Mouse (Mus musculus) CH12.LX (cell line): Measurements from ENCODE around the gene Gm17332. TPM values are rescaled to one million over a fixed set of nuclear protein-coding genes. Genes with fewer than 3 reads are reported as not detected.

Source experiments
- DNase-seq: peaks from one replicate; pipeline ENCODE4 v3.0.0-alpha.2; 2013; ENCODE audit errors: extremely low read depth
- H3K27ac ChIP-seq: 2 replicates; pipeline ENCODE4 v1.5.1; 2012; ENCODE audit warnings: low read depth, mild to moderate bottlenecking, control low read depth, moderate library complexity; ENCODE audit not compliant: insufficient read depth
- H3K27me3 ChIP-seq: replicated peaks from 2 replicates; pipeline ENCODE3; 2012; ENCODE audit warnings: inconsistent platforms
- H3K36me3 ChIP-seq, 2 experiments: replicated peaks in 1 of 2; 2 replicates each; pipeline versions ENCODE3 to v1.6.1; 2012; ENCODE audit warnings: inconsistent platforms in 1 of 2, low read length in 1 of 2, mild to moderate bottlenecking in 1 of 2, mixed read lengths in 1 of 2, moderate library complexity in 1 of 2; ENCODE audit not compliant: control insufficient read depth in 1 of 2, insufficient read depth in 1 of 2
- H3K4me1 ChIP-seq, 2 experiments: 2 replicates each; pipeline ENCODE4 v1.6.1; 2012; ENCODE audit warnings: inconsistent platforms in 1 of 2, moderate library complexity in 1 of 2; ENCODE audit not compliant: insufficient read depth in 2 of 2, control insufficient read depth in 1 of 2
- H3K4me2 ChIP-seq: 2 replicates; pipeline ENCODE4 v1.6.1; 2012; ENCODE audit warnings: low read depth, mild to moderate bottlenecking, control low read depth; ENCODE audit not compliant: poor library complexity, insufficient read depth, severe bottlenecking
- H3K4me3 ChIP-seq, 3 experiments: fragments of 150-350 bp in 1 of 3; sonication (generic) in 1 of 3; replicated peaks in 1 of 3; 2 replicates each; pipeline versions ENCODE3 to v1.5.1; 2011 to 2012; ENCODE audit warnings: low read depth in 2 of 3, low read length in 2 of 3, mild to moderate bottlenecking in 2 of 3, moderate library complexity in 2 of 3, control low read depth in 1 of 3, improper control_type of control experiment in 1 of 3, inconsistent platforms in 1 of 3, mixed read lengths in 1 of 3; ENCODE audit not compliant: poor library complexity in 1 of 3
- H3K79me2 ChIP-seq: replicated peaks from 2 replicates; pipeline ENCODE4 v1.6.1; 2012; ENCODE audit warnings: mild to moderate bottlenecking, moderate library complexity; ENCODE audit not compliant: control insufficient read depth, poor library complexity, insufficient read depth, severe bottlenecking; ENCODE audit errors: extremely low read depth
- H3K9ac ChIP-seq: 2 replicates; pipeline ENCODE4 v1.6.1; 2012; ENCODE audit warnings: low read depth, mild to moderate bottlenecking, control low read depth, moderate library complexity; ENCODE audit not compliant: insufficient read depth
- H3K9me3 ChIP-seq: replicated peaks from 2 replicates; pipeline ENCODE3; 2012; ENCODE audit warnings: low read length, inconsistent platforms, mixed read lengths
- BHLHE40 ChIP-seq: IDR thresholded peaks from 2 replicates; pipeline ENCODE4 v1.6.1; 2011; ENCODE audit warnings: mild to moderate bottlenecking, low read depth, low read length, improper control_type of control experiment
- CHD1 ChIP-seq: IDR thresholded peaks from 2 replicates; pipeline ENCODE4 v1.6.1; 2012; ENCODE audit warnings: low read depth, low read length, improper control_type of control experiment, inconsistent platforms
- CHD2 ChIP-seq: IDR thresholded peaks from 2 replicates; pipeline ENCODE4 v1.6.1; 2011; ENCODE audit warnings: low read length, improper control_type of control experiment
- E2F4 ChIP-seq: IDR thresholded peaks from 2 replicates; pipeline ENCODE4 v1.6.1; 2011; ENCODE audit warnings: low read depth, low read length, improper control_type of control experiment; ENCODE audit not compliant: insufficient replicate concordance
- ELF1 ChIP-seq: IDR thresholded peaks from 2 replicates; pipeline ENCODE4 v1.6.1; 2014; ENCODE audit warnings: low read depth, mild to moderate bottlenecking, inconsistent platforms, low read length, improper control_type of control experiment
- EP300 ChIP-seq: IDR thresholded peaks from 2 replicates; pipeline ENCODE4 v1.6.1; 2011; ENCODE audit warnings: low read length, improper control_type of control experiment
- ETS1 ChIP-seq: conservative IDR thresholded peaks from 2 replicates; pipeline ENCODE4 v1.6.1; 2012; ENCODE audit warnings: low read depth, mild to moderate bottlenecking, inconsistent platforms, low read length, improper control_type of control experiment, moderate library complexity
- GABPA ChIP-seq: IDR thresholded peaks from 2 replicates; pipeline ENCODE4 v1.6.1; 2012; ENCODE audit warnings: low read depth, low read length, improper control_type of control experiment, inconsistent platforms; ENCODE audit not compliant: insufficient replicate concordance
- HCFC1 ChIP-seq: IDR thresholded peaks from 2 replicates; pipeline ENCODE4 v1.6.1; 2012; ENCODE audit warnings: low read depth, mild to moderate bottlenecking, inconsistent platforms, low read length, improper control_type of control experiment
- IRF4 ChIP-seq: IDR thresholded peaks from 2 replicates; pipeline ENCODE4 v1.6.1; 2014; ENCODE audit warnings: low read depth, mild to moderate bottlenecking, inconsistent platforms, low read length, improper control_type of control experiment
- JUN ChIP-seq: IDR thresholded peaks from 2 replicates; pipeline ENCODE4 v1.6.1; 2011; ENCODE audit warnings: low read depth, mild to moderate bottlenecking, low read length, improper control_type of control experiment, moderate library complexity; ENCODE audit not compliant: insufficient read depth
- KAT2A ChIP-seq: IDR thresholded peaks from 2 replicates; pipeline ENCODE4 v1.6.1; 2012; ENCODE audit warnings: low read length, improper control_type of control experiment, inconsistent platforms; ENCODE audit not compliant: insufficient replicate concordance
- MAFK ChIP-seq: IDR thresholded peaks from 2 replicates; pipeline ENCODE4 v1.6.1; 2011; ENCODE audit warnings: low read length, improper control_type of control experiment; ENCODE audit not compliant: insufficient replicate concordance
- MAX ChIP-seq: IDR thresholded peaks from 2 replicates; pipeline ENCODE4 v1.6.1; 2011; ENCODE audit warnings: low read length, improper control_type of control experiment
- MAZ ChIP-seq: IDR thresholded peaks from 2 replicates; pipeline ENCODE4 v1.6.1; 2012; ENCODE audit warnings: low read depth, mild to moderate bottlenecking, inconsistent platforms, low read length, improper control_type of control experiment, moderate library complexity
- MEF2A ChIP-seq: IDR thresholded peaks from 2 replicates; pipeline ENCODE4 v1.6.1; 2014; ENCODE audit warnings: low read depth, mild to moderate bottlenecking, inconsistent platforms, low read length, improper control_type of control experiment, borderline replicate concordance
- MXI1 ChIP-seq: IDR thresholded peaks from 2 replicates; pipeline ENCODE4 v1.6.1; 2011; ENCODE audit warnings: mild to moderate bottlenecking, low read depth, low read length, improper control_type of control experiment
- POLR2A ChIP-seq: IDR thresholded peaks from 2 replicates; pipeline ENCODE4 v1.6.1; 2011; ENCODE audit warnings: low read depth, mild to moderate bottlenecking, improper control_type of control experiment, low read length
- POLR2AphosphoS2 ChIP-seq: IDR thresholded peaks from 2 replicates; pipeline ENCODE4 v1.6.1; 2011; ENCODE audit warnings: low read depth, low read length, improper control_type of control experiment
- RCOR1 ChIP-seq: conservative IDR thresholded peaks from 2 replicates; pipeline ENCODE4 v1.6.1; 2012; ENCODE audit warnings: low read depth, mild to moderate bottlenecking, inconsistent platforms, low read length, improper control_type of control experiment
- SIN3A ChIP-seq: IDR thresholded peaks from 2 replicates; pipeline ENCODE4 v1.6.1; 2012; ENCODE audit warnings: low read length, improper control_type of control experiment, inconsistent platforms
- TCF12 ChIP-seq: IDR thresholded peaks from 2 replicates; pipeline ENCODE4 v1.6.1; 2014; ENCODE audit warnings: low read depth, mild to moderate bottlenecking, inconsistent platforms, low read length, improper control_type of control experiment
- UBTF ChIP-seq: IDR thresholded peaks from 2 replicates; pipeline ENCODE4 v1.6.1; 2012; ENCODE audit warnings: low read depth, mild to moderate bottlenecking, inconsistent platforms, low read length, improper control_type of control experiment, moderate library complexity
- USF1 ChIP-seq: IDR thresholded peaks from 2 replicates; pipeline ENCODE4 v1.6.1; 2014; ENCODE audit warnings: low read depth, mild to moderate bottlenecking, inconsistent platforms, low read length, improper control_type of control experiment
- USF2 ChIP-seq: conservative IDR thresholded peaks from 2 replicates; pipeline ENCODE4 v1.6.1; 2011; ENCODE audit warnings: low read depth, low read length, improper control_type of control experiment
- ZNF384 ChIP-seq: IDR thresholded peaks from 2 replicates; pipeline ENCODE4 v1.6.1; 2012; ENCODE audit warnings: low read depth, low read length, improper control_type of control experiment, inconsistent platforms
- dilution Hi-C: fragments of 300-500 bp; cut with MboI; formaldehyde crosslinking; loops from 2 replicates; pipeline ENCODE4 v1.14.3; 2020; ENCODE audit warnings: low sequenced_read_pairs; ENCODE audit not compliant: extremely low pct_unique_long_range_greater_than_20kb, extremely low pct_ligation_motif_present
- in situ Hi-C: fragments of 300-500 bp; cut with MboI; formaldehyde crosslinking; loops from 3 replicates; pipeline ENCODE4 v1.14.3; 2019; ENCODE audit warnings: low sequenced_read_pairs, low pct_ligation_motif_present, low pct_unique_long_range_greater_than_20kb, mixed read lengths
- polyA plus RNA-seq: library from polyadenylated mRNA; unstranded; fragments of >175 nt; gene quantifications from 2 replicates; pipeline ENCODE4 v1.2.1, GENCODE M21; 2012; ENCODE audit warnings: low read depth; ENCODE audit not compliant: insufficient read length
- total RNA-seq, 2 experiments: library from RNA; depleted of rRNA; stranded (reverse); fragments of 300-350 nt in 1 of 2; fragments of >200 nt in 1 of 2; gene quantifications; 2 replicates each; pipeline ENCODE4 v1.2.3; 2012 to 2014

The Gm17332 gene
- total and polyA plus RNA-seq, 3 experiments: not detected

- TF ChIP-seq ELF1: peak; percentile 76
- no peak for TF ChIP-seq UBTF
- TF ChIP-seq ETS1: peak; percentile 71
- no peak for TF ChIP-seq E2F4
- no peak for TF ChIP-seq CHD1
- peak; percentile 66; the same call in 1 of the 2 replicates for TF ChIP-seq CHD2
- TF ChIP-seq USF2: no peak
- peak; percentile 70 for TF ChIP-seq MEF2A
- no peak for TF ChIP-seq ZNF384
- no peak for TF ChIP-seq POLR2A
- TF ChIP-seq SIN3A: peak; percentile 38
- TF ChIP-seq MAFK: no peak
- no peak for TF ChIP-seq POLR2AphosphoS2
- TF ChIP-seq GABPA: no peak
- TF ChIP-seq MXI1: peak; percentile 86
- TF ChIP-seq MAZ: no peak
- TF ChIP-seq KAT2A: no peak
- peak; percentile 87 for TF ChIP-seq TCF12
- TF ChIP-seq USF1: no peak
Observed at GRCm38 (mm10) chr11:31195621-31196363, 13.5 kb upstream of the Gm17332 start (continued).

- peak overlapping the region; percentile 65; the same call in 1 of the 2 replicates for H3K4me2 ChIP-seq
- in situ Hi-C loops: no loop called here
- no peak overlapping the region for H3K9ac ChIP-seq
- H3K27me3 ChIP-seq: no peaks in the 10 kb centered on the region
- H3K4me1 ChIP-seq: peaks cover 11 to 38% of the 10 kb centered on the region in 2 experiments
- dilution Hi-C loops: no loop called here
- H3K4me3 ChIP-seq: no peak overlapping the region
- no peaks in the 10 kb centered on the region for H3K36me3 ChIP-seq
- H3K27ac ChIP-seq: no peak overlapping the region
- DNase-seq: peak; percentile 38
- H3K79me2 ChIP-seq: no peaks in the 10 kb centered on the region
- no peaks in the 10 kb centered on the region for H3K9me3 ChIP-seq
- TF ChIP-seq IRF4: 0 out of 2 replicates have a peak, but pooled peaks have one; percentile 35
- TF ChIP-seq MAX: no peak
- TF ChIP-seq HCFC1: no peak
- peak; percentile 39 for TF ChIP-seq ETS1
- TF ChIP-seq TCF12: peak; percentile 96
- peak; percentile 85 for TF ChIP-seq MEF2A
- peak; percentile 37; the same call in 1 of the 2 replicates for TF ChIP-seq BHLHE40
- 0 out of 2 replicates have a peak, but pooled peaks have one; percentile 42 for TF ChIP-seq RCOR1
- 0 out of 2 replicates have a peak, but pooled peaks have one; percentile 7 for TF ChIP-seq ZNF384
- TF ChIP-seq JUN: no peak
- TF ChIP-seq EP300: peak; percentile 90
- peak; percentile 9; the same call in 1 of the 2 replicates for TF ChIP-seq SIN3A
- TF ChIP-seq CHD2: peak; percentile 62; the same call in 1 of the 2 replicates
Observed at GRCm38 (mm10) chr11:31194761-31195160, 12.5 kb upstream of the Gm17332 start.
